Mouse (Mus musculus) thymus, adult 2 months (tissue): ENCODE measurements around the gene Snhg11.

Experiments used
- CTCF ChIP-seq: fragments of 200-500 bp; IDR thresholded peaks from 2 replicates; pipeline ENCODE4 v1.5.1; 2012; ENCODE audit warnings: mild to moderate bottlenecking, control low read depth, low read length, moderate library complexity, borderline replicate concordance; ENCODE audit not compliant: control insufficient read depth, poor library complexity, insufficient read depth; ENCODE audit errors: extremely low read depth
- POLR2A ChIP-seq: fragments of 200-500 bp; IDR thresholded peaks from 2 replicates; pipeline ENCODE4 v1.6.1; 2012; ENCODE audit warnings: mild to moderate bottlenecking, low read length, control low read depth, moderate library complexity; ENCODE audit not compliant: control insufficient read depth, poor library complexity, insufficient read depth; ENCODE audit errors: extremely low read depth

DNA sequence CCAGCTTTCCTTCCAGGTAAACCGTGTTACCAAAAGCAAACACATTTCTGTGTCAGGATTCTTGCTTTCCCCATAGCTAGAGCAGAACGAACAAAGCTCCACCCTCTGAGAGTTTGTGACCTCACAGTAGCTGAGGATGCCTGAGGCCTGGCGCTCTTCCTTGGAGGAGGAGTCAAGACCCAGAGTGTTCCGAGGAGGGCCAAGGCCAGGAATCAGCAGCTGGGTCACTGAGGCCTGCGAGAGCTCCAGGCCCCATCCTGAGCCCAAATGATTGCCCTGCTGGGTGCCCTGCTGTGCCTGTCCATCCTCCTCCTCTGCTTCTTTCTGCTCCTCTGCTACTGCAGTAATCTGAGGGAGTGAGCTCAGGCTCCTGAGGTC, 5.3 kb upstream of the Snhg11 start:
- TF ChIP-seq CTCF (no peak), POLR2A (no peak)
